Comparison of ENCODE assay signal across 26 mouse cellular contexts in genomic region chr13:118985285-118985684, GRCm38 (mm10).
A peak's percentile ranks its signal among the peaks of the same experiment; 100 is the strongest.
DNase-seq lines count a peak whose midpoint lies in the region; ATAC-seq and TF ChIP-seq lines count a peak whose summit lies in the region.
"Had no signal": no experiment of that assay in that cellular context is flagged by ENCODE, and none has a peak within 500 bp of the region (broad histone marks: within the 10 kb centered on the region; RNA-seq: fewer than 3 reads in every experiment).

No protein-coding gene starts in this region.

- H3K27ac ChIP-seq in forebrain, embryonic 14.5 days (ENCODE audit: low read depth, low read length) = no peak overlapping the region
- H3K27ac ChIP-seq in forebrain, embryonic 11.5 days (ENCODE audit: low read depth, low read length) = no peak overlapping the region
- H3K27ac ChIP-seq in lung, embryonic 14.5 days (ENCODE audit: low read depth) = no peak overlapping the region
- H3K27ac ChIP-seq in embryonic facial prominence, embryonic 14.5 days (replicated peaks; ENCODE audit: low read depth, low read length) = no peak overlapping the region
- H3K27ac ChIP-seq in layer of hippocampus, adult 2 months = no peak overlapping the region
- H3K27ac ChIP-seq: embryonic facial prominence, embryonic 15.5 days; forebrain, embryonic 13.5 days; heart, embryonic 15.5 days; hindbrain, embryonic 10.5 days; hindbrain, embryonic 13.5 days; intestine, embryonic 15.5 days had no signal

- no peaks in the 10 kb centered on the region for H3K36me3 ChIP-seq in forebrain, embryonic 14.5 days (ENCODE audit: control insufficient read depth, insufficient read depth, low read length)
- H3K36me3 ChIP-seq in forebrain, embryonic 11.5 days (ENCODE audit: control insufficient read depth, insufficient read depth, low read length) = no peaks in the 10 kb centered on the region
- no peaks in the 10 kb centered on the region for H3K36me3 ChIP-seq in lung, embryonic 14.5 days (ENCODE audit: insufficient read depth)
- no peaks in the 10 kb centered on the region for H3K36me3 ChIP-seq in embryonic facial prominence, embryonic 14.5 days (ENCODE audit: control insufficient read depth, insufficient read depth, low read length)
- H3K36me3 ChIP-seq: embryonic facial prominence, embryonic 15.5 days; heart, embryonic 12.5 days; heart, embryonic 15.5 days; hindbrain, embryonic 10.5 days; hindbrain, embryonic 13.5 days; intestine, embryonic 15.5 days had no signal

- no peak for ATAC-seq in forebrain, embryonic 14.5 days
- ATAC-seq in forebrain, embryonic 11.5 days (replicated peaks; ENCODE audit: low FRiP score) = no peak
- ATAC-seq in lung, embryonic 14.5 days (ENCODE audit: insufficient read depth) = no peak
- no peak for ATAC-seq in embryonic facial prominence, embryonic 14.5 days (ENCODE audit: low read depth)
- ATAC-seq: activated CD4-positive, CD25-positive, alpha-beta regulatory T cell, adult 4 months; CD4-positive, CD25-positive, alpha-beta regulatory T cell, adult 4 months; forebrain, embryonic 13.5 days; hindbrain, embryonic 16.5 days; intestine, embryonic 15.5 days had no signal

- peak; percentile 5 for DNase-seq in forebrain, embryonic 14.5 days (ENCODE audit: low spot score)
- no peak for DNase-seq in forebrain, embryonic 11.5 days (ENCODE audit: low spot score)
- DNase-seq in lung, embryonic 14.5 days = peak; percentile 54
- no peak for DNase-seq in lung, adult 18-20 months
- peak; percentile 56 for DNase-seq in embryonic facial prominence, embryonic 14.5 days (ENCODE audit: low spot score)
- DNase-seq in urinary bladder, adult 2 months (ENCODE audit: low spot score) = no peak
- DNase-seq in layer of hippocampus, adult 2 months (ENCODE audit: low spot score in 2 of 2) = no peak
- DNase-seq: adrenal gland, adult 8-10 months; adrenal gland, postnatal 36 days; cerebellum, adult 11-12 months; cerebellum, adult 8-10 months; gastrocnemius, postnatal 25 days; heart, adult 18-20 months; heart, postnatal 10 days; heart, postnatal 36 days; kidney, adult 11 months had no signal

- no peaks in the 10 kb centered on the region for H3K9me3 ChIP-seq in forebrain, embryonic 14.5 days (replicated peaks; ENCODE audit: control insufficient read depth, low read length)
- H3K9me3 ChIP-seq in forebrain, embryonic 11.5 days (ENCODE audit: control insufficient read depth, low read length) = no peaks in the 10 kb centered on the region
- H3K9me3 ChIP-seq in lung, embryonic 14.5 days (ENCODE audit: low read depth, low read length) = no peaks in the 10 kb centered on the region
- H3K9me3 ChIP-seq in embryonic facial prominence, embryonic 14.5 days (ENCODE audit: control insufficient read depth, low read length) = no peaks in the 10 kb centered on the region
- H3K9me3 ChIP-seq: embryonic facial prominence, embryonic 15.5 days; forebrain, embryonic 13.5 days; heart, embryonic 12.5 days; heart, embryonic 15.5 days; hindbrain, embryonic 10.5 days; hindbrain, embryonic 13.5 days; intestine, embryonic 15.5 days had no signal

- no peak overlapping the region for H3K4me3 ChIP-seq in forebrain, embryonic 14.5 days (ENCODE audit: low read depth, low read length)
- H3K4me3 ChIP-seq in forebrain, embryonic 11.5 days (ENCODE audit: low read depth, low read length) = no peak overlapping the region
- H3K4me3 ChIP-seq in lung, embryonic 14.5 days (ENCODE audit: low read depth, low read length) = no peak overlapping the region
- H3K4me3 ChIP-seq in embryonic facial prominence, embryonic 14.5 days (ENCODE audit: low read depth, low read length) = no peak overlapping the region
- no peak overlapping the region for H3K4me3 ChIP-seq in layer of hippocampus, adult 2 months
- H3K4me3 ChIP-seq: embryonic facial prominence, embryonic 15.5 days; forebrain, embryonic 13.5 days; heart, embryonic 12.5 days; heart, embryonic 15.5 days; hindbrain, embryonic 10.5 days; hindbrain, embryonic 13.5 days; intestine, embryonic 15.5 days had no signal

- no peak for TF ChIP-seq CTCF in lung, embryonic 14.5 days (IDR thresholded peaks at IDR 0.05; ENCODE audit: low read depth)
- TF ChIP-seq CTCF in layer of hippocampus, adult 2 months (conservative IDR thresholded peaks at IDR 0.05) = no peak

- H3K4me1 ChIP-seq in forebrain, embryonic 14.5 days (ENCODE audit: control insufficient read depth, insufficient read depth, low read length) = peaks cover 9% of the 10 kb centered on the region; the same call in 1 of the 2 replicates
- H3K4me1 ChIP-seq in forebrain, embryonic 11.5 days (replicated peaks; ENCODE audit: control insufficient read depth, insufficient read depth, low read length) = no peaks in the 10 kb centered on the region
- H3K4me1 ChIP-seq in lung, embryonic 14.5 days (ENCODE audit: insufficient read depth) = no peaks in the 10 kb centered on the region
- peaks cover 5% of the 10 kb centered on the region; the same call in 1 of the 2 replicates for H3K4me1 ChIP-seq in embryonic facial prominence, embryonic 14.5 days (ENCODE audit: control insufficient read depth, insufficient read depth, low read length)
- H3K4me1 ChIP-seq: embryonic facial prominence, embryonic 15.5 days; heart, embryonic 15.5 days; hindbrain, embryonic 10.5 days; intestine, embryonic 15.5 days had no signal

- WGBS in forebrain, embryonic 14.5 days = 89% methylated on average over 1 of the region's 1 CpGs
- 97% methylated on average over 1 of the region's 1 CpGs for WGBS in forebrain, embryonic 11.5 days
- 34% methylated on average over 1 of the region's 1 CpGs for WGBS in lung, embryonic 14.5 days
- 50% methylated on average over 1 of the region's 1 CpGs for WGBS in embryonic facial prominence, embryonic 14.5 days

- H3K4me2 ChIP-seq in forebrain, embryonic 14.5 days (ENCODE audit: low read length) = no peak overlapping the region
- no peak overlapping the region for H3K4me2 ChIP-seq in forebrain, embryonic 11.5 days (ENCODE audit: low read depth, low read length, severe bottlenecking)
- no peak overlapping the region for H3K4me2 ChIP-seq in lung, embryonic 14.5 days
- H3K4me2 ChIP-seq in embryonic facial prominence, embryonic 14.5 days (ENCODE audit: low read depth, low read length) = no peak overlapping the region
- H3K4me2 ChIP-seq: embryonic facial prominence, embryonic 15.5 days; forebrain, embryonic 13.5 days; heart, embryonic 12.5 days; heart, embryonic 15.5 days; hindbrain, embryonic 13.5 days; intestine, embryonic 15.5 days had no signal

- no peak overlapping the region for H3K9ac ChIP-seq in forebrain, embryonic 14.5 days (ENCODE audit: low read length)
- H3K9ac ChIP-seq in forebrain, embryonic 11.5 days (ENCODE audit: low read length) = no peak overlapping the region
- no peak overlapping the region for H3K9ac ChIP-seq in lung, embryonic 14.5 days
- H3K9ac ChIP-seq in embryonic facial prominence, embryonic 14.5 days (ENCODE audit: low read depth, low read length) = no peak overlapping the region
- H3K9ac ChIP-seq: embryonic facial prominence, embryonic 15.5 days; forebrain, embryonic 13.5 days; heart, embryonic 12.5 days; heart, embryonic 15.5 days; hindbrain, embryonic 13.5 days; intestine, embryonic 15.5 days had no signal

- H3K27me3 ChIP-seq in forebrain, embryonic 14.5 days (replicated peaks; ENCODE audit: control insufficient read depth, insufficient read depth, low read length) = no peaks in the 10 kb centered on the region
- H3K27me3 ChIP-seq in forebrain, embryonic 11.5 days (ENCODE audit: control insufficient read depth, insufficient read depth, low read length) = no peaks in the 10 kb centered on the region
- no peaks in the 10 kb centered on the region for H3K27me3 ChIP-seq in lung, embryonic 14.5 days (ENCODE audit: insufficient read depth, low read length)
- no peaks in the 10 kb centered on the region for H3K27me3 ChIP-seq in embryonic facial prominence, embryonic 14.5 days (replicated peaks; ENCODE audit: control insufficient read depth, insufficient read depth, low read length)
- H3K27me3 ChIP-seq: embryonic facial prominence, embryonic 15.5 days; forebrain, embryonic 13.5 days; heart, embryonic 12.5 days; heart, embryonic 15.5 days; hindbrain, embryonic 13.5 days; intestine, embryonic 15.5 days had no signal

Comparison
In these comparisons a context has a peak if more than half of its experiments do, and no peak if none do; other contexts are left out.
1. DNase-seq: peak in forebrain, embryonic 14.5 days (single experiment), lung, embryonic 14.5 days (single experiment) and embryonic facial prominence, embryonic 14.5 days (single experiment); none in forebrain, embryonic 11.5 days (single experiment), lung, adult 18-20 months (0 of 2), urinary bladder, adult 2 months (single experiment) and layer of hippocampus, adult 2 months (0 of 2).